In the genomic region with DNA sequence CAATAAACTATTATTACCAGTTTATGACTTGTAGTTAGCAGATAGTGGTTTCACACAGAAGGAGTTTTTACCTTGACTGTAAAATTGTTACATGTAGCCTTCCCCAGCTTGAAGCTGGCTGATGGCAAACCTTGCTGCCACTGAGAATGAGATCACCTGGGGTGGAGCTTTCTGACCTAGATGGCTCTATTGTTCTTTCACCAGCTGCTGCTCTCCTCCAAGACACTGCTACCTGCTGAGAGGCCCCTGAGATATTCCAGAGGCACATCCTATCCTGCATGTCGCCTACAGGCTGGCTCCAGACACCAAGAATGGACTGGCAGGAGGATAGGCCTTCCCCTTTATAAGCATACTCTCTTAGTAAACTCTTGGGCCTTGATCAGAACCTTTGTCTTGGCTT, we compare ENCODE assay signal across 24 mouse cellular contexts. TPM values are rescaled to one million over a fixed set of nuclear protein-coding genes. Genes with fewer than 3 reads are reported as not detected.
"Had no signal": no experiment of that assay in that cellular context is flagged by ENCODE, and none has a peak within 500 bp of the region (broad histone marks: within the 10 kb centered on the region; RNA-seq: fewer than 3 reads in every experiment).

No protein-coding gene starts in this region.

- H3K36me3 ChIP-seq: lung, embryonic 15.5 days; midbrain, embryonic 13.5 days; midbrain, embryonic 15.5 days; neural tube, embryonic 12.5 days; stomach, embryonic 15.5 days had no signal

- H3K4me1 ChIP-seq: lung, embryonic 15.5 days; megakaryocyte, embryonic 14.5 days; midbrain, embryonic 13.5 days; midbrain, embryonic 15.5 days; neural tube, embryonic 12.5 days; stomach, embryonic 15.5 days had no signal

- H3K27ac ChIP-seq: lung, embryonic 15.5 days; macrophage; midbrain, embryonic 13.5 days; midbrain, embryonic 15.5 days; neural tube, embryonic 12.5 days; stomach, embryonic 15.5 days; stomach, postnatal 0 days had no signal

- ATAC-seq: lung, postnatal 0 days; midbrain, embryonic 13.5 days; midbrain, embryonic 15.5 days had no signal

- H3K27me3 ChIP-seq: lung, embryonic 15.5 days; megakaryocyte, embryonic 14.5 days; midbrain, embryonic 13.5 days; midbrain, embryonic 15.5 days; neural tube, embryonic 12.5 days; stomach, embryonic 15.5 days had no signal

- H3K9ac ChIP-seq: lung, embryonic 15.5 days; midbrain, embryonic 13.5 days; midbrain, embryonic 15.5 days; neural tube, embryonic 12.5 days; stomach, embryonic 15.5 days had no signal

- H3K4me2 ChIP-seq: lung, embryonic 15.5 days; midbrain, embryonic 11.5 days; midbrain, embryonic 13.5 days; midbrain, embryonic 15.5 days; neural tube, embryonic 12.5 days; stomach, embryonic 15.5 days had no signal

- H3K4me3 ChIP-seq: lung, embryonic 15.5 days; megakaryocyte, embryonic 14.5 days; midbrain, embryonic 13.5 days; midbrain, embryonic 15.5 days; neural tube, embryonic 12.5 days; stomach, embryonic 15.5 days had no signal

- H3K9me3 ChIP-seq: lung, embryonic 15.5 days; midbrain, embryonic 13.5 days; midbrain, embryonic 15.5 days; neural tube, embryonic 12.5 days; stomach, embryonic 15.5 days had no signal

- DNase-seq: lung, adult 2 months; lung, postnatal 14 days; lung, postnatal 36 days; right cerebral cortex, postnatal 14 days; thymus, adult 2 months; thymus, postnatal 25 days; thymus, postnatal 4 days had no signal

RNA-seq across cellular contexts. Expression of a gene that starts 55.8 kb away (rescaled TPM):
- total RNA-seq: megakaryocyte progenitor cell, adult 5-6 weeks; midbrain, postnatal 0 days; monocyte, adult 5-6 weeks; neutrophil, adult 5-6 weeks had no signal
- polyA plus RNA-seq: lung, embryonic 15.5 days; lung, postnatal 0 days; macrophage; midbrain, embryonic 11.5 days; midbrain, embryonic 13.5 days; midbrain, embryonic 15.5 days; midbrain, postnatal 0 days; neural tube, embryonic 12.5 days; neural tube, embryonic 14.5 days; spleen, adult 2 months; urinary bladder, adult 2 months had no signal
